Mouse (Mus musculus) erythroblast, adult 5-6 weeks (primary cell): Measurements from ENCODE around the gene Fbxl17. TPM values are rescaled to one million over a fixed set of nuclear protein-coding genes. Genes with fewer than 3 reads are reported as not detected.

ENCODE experiments used
- ATAC-seq: replicated peaks from 2 replicates; pipeline ENCODE4 v1.8.0; 2016; ENCODE audit warnings: moderate number of reproducible peaks, mild to moderate bottlenecking, moderate TSS enrichment, inconsistent platforms; ENCODE audit not compliant: poor library complexity, low FRiP score, severe bottlenecking
- total RNA-seq, 2 experiments: library from RNA; stranded (forward) in 1 of 2; stranded (reverse) in 1 of 2; fragments of 150-400 nt in 1 of 2; fragments of 200-764, 138-1000 nt in 1 of 2; gene quantifications; 2 replicates each; pipeline versions ENCODE4 v1.2.3 to v1.2.4; 2015 to 2017; ENCODE audit warnings: low replicate concordance in 2 of 2

Fbxl17 gene
- 2.7 and 3.3 TPM in 2 replicates for total RNA-seq (2015; ENCODE audit: low replicate concordance)
- total RNA-seq (2017; ENCODE audit: low replicate concordance): 0.85 and 1.4 TPM in 2 replicates

DNA sequence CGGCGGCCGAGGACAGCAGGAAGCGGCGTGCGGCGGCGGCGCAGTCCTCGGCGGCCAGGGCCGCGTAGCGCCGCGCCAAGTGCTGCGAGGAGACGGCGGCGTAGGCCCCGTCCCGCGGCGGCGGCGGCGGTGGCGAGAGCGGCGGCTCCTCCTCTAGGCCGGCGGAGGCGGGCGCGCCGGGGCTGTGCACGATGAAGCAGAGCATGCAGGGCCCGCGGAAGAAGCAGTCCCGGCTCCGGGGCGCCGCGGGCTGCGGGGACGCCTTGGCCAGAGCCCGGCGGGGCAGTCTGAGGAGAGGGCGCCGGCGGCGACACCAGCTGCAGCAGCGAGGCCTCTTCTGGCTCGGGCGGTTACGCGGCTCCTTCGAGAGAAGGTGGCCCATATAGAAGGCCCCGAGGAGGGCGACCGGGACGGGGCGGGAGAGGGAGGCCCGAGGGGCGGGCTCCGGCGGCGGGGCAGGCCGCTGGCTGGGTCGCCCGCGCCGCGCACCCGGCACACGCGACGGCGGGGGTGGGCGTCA is at the start of gene Fbxl17:
Fbxl17 (minus strand) TSS at position 382 of the 520 bp plus-strand sequence.
- peak; percentile 64 for ATAC-seq

DNA sequence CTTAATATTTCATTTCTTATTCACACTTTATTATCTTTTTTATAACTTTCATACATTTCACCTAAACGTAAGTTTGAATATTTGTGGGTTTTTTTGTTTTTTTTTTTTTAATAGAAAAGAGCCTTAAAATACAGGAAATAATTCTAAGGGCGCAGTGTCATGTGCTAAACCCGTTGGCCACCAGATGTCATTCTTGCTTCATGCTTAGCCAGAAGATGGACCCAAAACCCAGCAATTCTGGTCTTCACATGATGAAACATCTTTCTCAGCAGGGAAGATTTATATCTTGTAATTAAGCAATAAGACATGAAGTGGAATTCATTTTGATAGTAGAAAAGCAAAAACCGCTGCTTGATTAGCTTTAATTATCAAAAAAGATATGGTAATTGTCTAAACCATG is 47.6 kb upstream of the Fbxl17 start:
- no peak for ATAC-seq

DNA sequence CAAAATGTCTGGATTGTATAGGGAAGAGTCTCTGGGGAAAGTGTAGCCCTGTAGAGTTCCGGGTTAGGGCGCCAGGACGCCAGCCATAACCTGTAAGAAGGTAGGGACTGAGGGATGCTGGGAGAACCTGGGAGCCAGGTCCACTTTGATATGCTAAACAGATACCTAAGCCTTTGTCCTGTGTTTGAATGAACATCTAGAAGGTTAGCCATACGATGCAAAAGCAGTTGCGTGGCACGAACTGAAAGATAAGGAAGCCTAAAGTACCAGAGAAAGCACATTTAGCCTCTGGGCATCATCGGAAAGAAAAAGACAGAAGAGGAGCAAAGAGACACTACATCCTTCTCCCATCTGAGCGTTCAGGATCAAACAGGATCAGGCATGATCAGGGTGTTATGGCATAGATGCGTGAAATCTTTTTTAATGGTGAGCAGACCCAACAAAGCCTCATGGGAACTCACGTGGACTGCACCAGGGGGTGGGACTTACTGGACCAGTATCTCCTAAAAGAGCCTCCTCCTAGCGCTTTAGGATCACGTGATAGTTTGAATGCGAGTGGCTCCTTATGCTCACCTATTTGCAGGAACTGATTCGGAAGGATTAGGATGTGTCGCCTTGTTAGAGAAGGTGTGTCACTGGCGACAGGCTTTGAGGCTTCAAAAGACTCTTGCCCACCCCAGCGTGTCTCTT is 34.9 kb upstream of the Fbxl17 start:
- no peak for ATAC-seq

DNA sequence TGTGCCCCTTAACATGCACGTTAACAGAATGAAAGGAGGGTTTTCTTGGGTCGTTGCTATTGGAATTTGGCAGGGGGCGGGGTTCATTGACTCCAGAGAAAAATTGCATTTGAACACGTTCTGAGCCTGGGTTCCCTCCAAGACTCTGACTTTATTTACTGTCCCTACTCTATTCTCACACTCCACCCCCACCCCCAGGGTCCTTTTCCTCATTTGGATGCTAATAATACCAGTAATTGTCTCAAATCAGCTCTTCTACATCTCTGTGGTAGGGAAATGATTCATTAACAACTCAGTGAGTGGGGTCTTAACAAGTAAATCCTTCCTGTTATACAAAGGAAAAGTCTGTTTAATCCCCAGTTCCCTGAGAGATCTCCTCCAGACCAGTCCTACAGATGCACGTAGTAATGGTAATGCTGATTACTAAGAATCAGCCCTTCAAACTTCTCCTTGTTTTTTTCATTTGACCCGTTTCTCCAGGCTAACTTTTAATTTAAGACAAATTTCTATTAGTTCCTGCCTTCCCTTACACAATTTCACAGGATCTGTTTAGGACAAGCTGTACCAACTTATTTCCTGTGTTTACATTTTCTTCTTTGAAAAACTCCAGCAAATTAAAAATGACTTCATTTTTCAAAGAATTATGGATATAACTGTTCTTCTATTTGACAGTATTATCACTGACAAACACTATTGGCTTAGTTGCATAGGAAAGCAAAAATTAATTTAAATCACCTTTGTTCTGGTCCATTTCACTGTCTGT is 33.4 kb upstream of the Fbxl17 start:
- ATAC-seq: no peak

DNA sequence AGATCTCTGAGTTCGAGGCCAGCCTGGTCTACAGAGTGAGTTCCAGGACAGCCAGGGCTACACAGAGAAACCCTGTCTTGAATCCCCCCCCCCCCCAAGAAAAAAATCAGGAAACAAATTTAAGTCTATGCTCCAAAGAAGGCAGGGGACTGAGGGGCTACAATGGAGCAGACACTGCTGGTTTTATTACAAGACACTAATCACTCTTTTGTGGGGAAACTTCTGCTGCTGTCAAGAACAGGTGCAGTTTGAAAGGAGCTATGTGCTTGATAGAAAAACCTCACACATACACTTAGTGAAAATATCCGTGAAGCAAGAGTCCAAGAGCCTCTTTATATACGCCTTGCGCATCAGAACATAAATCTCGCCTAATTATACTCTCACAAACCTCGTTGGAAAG is 29.7 kb upstream of the Fbxl17 start:
- ATAC-seq: no peak

DNA sequence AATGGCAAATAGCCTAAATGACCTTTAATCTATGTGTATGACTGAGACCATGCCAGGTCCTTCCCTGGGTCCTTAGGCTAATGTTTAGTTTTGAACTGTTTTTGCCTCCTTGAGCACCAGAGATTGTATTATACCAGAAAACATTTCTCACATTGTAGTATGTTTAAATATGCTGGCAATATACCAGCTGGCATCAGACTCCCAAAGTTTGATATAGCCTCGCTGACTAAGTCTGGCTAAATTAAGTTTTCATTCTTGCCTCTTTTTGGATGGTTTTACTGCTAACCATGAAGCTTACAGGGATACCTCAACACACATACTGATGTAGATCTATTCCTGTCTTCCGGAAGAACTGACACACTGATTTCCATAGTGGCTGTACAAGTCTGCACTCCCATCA is 20.9 kb upstream of the Fbxl17 start:
- ATAC-seq: no peak

DNA sequence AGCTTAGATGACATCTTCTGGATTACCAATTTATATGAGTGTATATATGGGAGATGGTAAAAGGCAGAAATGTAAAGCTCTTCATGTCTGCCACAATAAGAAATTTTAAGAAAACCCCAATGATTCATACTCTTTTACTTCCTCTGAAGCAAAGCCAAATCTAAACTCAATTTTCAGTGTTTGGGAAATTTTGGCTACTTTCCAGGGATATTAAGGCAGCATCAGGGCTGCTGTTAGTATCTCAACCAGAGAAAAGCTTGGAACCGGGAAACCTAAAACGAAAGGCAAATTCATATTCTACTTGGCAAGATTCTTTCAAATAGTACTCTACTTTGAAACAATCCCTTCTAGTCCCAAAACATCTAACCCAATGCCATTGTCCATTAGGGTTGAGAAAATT is 10.6 kb upstream of the Fbxl17 start:
- no peak for ATAC-seq

DNA sequence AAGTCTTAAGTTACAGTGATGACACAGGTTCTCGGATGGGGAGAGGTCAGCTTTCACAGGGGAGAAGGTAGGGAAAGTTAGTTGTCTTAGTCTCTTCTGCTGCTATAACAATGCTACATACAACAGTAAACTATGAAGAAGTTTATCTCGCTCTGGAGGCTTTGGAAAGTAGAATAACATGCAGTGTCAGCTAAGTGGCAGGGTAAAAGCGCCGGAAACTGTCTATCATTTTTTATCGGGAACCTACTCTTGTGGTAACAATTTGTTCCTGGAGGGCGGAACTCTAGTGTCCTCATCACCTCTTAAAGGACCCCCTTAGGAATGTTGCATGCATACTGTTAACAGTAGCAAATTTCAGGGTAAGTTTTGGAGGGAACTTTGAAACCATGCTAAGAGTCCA is 1.3 kb upstream of the Fbxl17 start:
- no peak for ATAC-seq

DNA sequence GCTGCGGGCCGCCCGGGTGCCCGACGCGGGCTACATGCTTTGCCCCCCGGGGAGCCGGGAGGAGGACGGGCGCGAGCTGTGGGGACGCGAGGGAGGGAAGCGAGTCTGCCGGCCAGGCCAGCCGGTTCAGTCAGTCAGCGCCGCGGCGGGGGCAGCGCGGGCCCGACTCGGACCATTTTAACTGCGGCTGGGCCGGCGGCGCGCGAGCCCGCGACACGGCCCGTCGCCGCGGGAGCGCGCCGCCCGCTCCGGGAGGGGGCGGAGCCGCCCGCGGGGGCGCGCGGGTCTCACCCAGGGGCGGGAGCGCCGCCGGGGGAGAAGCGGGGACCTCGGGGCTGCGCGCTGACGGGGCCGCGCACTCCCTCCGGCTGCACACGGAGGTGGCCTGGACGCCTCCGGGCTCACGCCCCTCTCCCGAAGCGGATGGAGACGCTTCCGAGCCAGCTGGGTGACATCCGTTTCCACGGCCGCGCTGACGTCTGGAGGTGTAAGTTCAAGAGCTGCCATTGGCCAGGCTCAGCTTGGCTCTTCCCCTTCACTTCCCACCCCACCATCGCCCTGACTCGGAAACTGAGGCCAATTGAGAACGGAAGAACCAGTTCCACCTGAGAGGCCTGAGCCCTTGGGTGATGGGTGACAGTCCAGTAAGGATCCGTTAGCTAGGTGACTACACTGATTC is 478 bp upstream of the Fbxl17 start:
- ATAC-seq: peak; percentile 73

DNA sequence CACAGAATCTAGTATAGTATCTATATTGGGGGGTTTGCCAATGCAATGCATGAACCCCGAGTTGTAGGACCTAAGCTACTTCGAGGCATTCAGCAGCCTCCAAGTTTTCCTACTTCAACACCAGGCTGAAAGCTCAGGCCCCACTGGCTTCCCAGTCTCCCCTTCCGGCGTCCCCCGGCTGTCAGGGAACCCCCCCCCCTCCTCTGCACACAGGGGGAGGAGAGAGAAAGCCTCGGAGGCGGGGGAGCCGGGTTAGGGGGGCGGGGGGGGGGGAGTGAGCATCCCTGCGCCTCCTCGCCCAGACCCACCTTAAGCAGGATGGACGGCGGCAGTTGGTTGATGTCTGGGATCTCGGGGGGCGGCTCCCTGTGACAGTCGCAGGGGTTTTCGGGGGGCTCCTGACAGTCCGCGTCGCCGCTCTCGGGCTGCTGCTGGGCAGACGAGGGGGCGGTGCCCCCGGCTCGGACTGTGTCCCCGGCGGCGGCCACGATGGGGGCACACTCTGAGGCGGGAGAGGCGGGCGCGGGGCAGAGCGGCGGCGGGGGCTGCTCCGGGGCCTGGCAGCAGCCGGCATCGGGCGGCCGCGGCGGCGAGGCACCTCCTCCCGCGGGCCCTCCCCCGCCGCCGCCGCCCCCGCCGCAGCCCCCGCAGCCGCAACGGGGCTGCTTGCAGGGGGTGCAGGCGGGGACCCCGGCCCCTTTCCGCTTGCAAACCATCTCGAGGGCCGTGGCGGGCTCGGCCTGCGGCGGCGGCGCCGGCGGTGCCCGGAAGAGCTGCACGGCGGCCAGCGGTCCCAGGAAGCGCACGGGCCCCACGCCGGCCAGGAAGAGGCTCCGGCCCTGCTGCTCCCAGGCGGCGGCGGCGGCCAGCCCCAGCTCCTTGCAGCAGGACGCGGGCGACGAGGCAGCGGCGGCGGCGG is 841 bp downstream of the Fbxl17 start:
- no peak for ATAC-seq

DNA sequence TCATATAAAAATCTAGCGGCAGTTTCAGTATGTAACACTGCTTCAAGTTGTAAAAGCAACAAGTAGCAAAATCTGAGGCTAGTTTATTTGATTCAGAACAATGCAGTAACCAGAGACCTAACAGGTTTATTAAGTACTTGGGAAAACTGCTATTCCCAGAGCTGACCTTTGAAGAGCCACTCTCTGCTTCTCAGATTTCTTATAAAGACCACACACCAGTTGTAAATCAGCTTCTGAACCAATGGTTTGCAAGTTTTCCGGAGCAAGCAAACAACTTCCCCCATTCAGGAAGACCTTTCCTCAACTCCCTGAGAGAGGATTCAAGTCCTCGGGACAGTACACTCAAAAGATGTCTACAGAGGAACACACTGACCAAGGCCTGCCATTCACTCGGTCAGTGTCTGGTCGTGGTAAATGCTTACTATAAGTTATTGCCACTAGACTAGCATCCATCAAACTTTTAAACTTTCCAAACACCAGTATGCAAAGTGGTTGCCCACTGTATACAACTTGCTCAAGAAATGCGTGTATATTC is 1.6 kb downstream of the Fbxl17 start:
- no peak for ATAC-seq

DNA sequence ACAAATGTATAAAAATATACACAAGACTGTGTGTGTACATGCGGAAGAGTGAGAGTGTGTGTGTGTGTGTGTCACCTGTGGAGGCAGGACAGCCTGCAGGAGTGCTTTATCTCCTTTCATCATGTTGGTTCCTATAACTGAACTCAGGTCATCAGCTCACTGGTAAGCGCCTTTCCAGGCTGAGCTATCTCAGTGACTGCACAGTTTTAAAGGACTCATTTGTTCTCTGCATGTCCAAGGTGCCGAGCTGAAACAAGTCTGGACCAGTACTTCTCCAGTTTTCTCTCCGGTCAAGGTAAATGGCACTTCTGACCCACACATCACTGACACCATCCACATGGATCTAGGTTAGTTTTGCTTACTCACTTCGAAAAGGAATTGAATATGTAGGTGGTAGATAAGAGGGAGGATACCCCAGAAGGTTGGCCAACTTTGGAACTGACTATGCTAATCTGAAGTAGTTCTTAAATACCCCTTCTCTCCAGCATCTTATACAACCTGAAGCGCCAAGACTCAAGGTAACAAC is 2.5 kb downstream of the Fbxl17 start:
- peak; percentile 25; the same call in 1 of the 2 replicates for ATAC-seq

DNA sequence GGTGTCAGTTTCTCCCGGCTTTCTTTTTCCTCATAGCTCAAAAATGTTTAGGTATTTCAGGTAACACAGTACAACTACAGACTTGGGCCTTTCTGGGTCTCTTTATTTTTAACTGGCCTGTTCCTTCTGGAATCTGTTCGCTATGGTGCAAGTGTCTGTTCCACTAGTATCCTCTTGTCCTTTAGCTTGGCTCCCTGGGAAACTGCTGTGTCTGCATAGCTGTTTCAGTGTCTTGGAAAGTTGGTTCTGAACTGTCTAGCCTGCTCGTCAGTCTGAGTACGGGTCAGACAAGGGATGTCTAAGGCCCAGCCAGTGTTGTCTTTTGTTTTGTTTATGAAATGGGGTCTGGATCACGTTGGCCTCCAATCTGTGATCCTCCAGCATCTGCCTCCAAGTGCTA is 3.7 kb downstream of the Fbxl17 start:
- no peak for ATAC-seq

DNA sequence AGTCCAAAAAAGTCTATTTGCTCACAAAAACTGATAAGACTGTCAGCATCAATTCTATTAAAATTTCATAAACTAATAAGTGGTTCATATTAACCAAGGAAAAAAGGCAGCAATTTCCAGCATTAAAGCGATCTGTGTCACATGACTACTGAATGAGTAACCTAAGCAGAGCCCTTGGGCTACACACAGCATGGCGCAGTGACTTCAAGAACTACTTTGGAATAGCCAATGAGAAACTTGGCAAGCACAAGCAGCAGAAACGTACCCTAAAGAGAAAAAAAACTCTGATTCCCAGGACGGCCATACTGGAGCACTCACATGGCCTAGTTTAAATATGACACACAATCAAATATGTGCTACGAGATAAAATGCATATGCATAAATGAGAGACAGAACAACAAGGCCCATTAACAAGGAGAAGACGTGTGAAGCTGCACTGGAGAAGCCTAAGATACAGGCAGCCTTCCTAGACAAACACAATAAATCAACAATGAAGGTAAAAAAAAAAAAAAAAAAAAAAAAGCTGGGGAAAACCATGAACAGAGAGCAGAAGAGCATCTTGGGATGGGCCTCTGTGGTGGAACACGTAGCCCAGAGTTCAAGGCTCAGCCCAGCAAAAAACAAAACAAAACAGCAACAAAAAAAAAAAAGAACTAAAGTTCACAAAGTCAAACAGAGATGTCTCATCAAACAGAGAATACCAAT is 5.8 kb downstream of the Fbxl17 start:
- no peak for ATAC-seq

DNA sequence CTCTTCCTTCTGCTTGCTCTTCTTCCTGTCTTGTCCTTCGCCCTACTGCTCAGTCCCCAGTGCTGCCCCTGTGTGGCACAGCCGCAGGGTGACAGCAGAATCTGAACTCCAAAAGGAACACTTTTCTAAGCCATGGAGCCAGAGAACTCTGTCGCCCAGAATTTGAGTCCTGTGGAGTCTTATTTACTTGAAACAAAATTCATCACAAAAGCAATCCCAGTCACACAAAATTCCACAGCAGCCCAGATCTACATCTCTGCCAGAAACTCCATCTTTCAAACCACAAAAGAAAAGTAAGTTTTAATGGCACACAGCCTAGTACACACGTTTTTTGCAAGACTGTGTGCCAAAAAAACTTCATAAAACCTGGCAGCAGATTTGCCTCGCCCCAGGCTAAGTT is 6.5 kb downstream of the Fbxl17 start:
- 0 out of 2 replicates have a peak, but pooled peaks have one; percentile 32 for ATAC-seq

DNA sequence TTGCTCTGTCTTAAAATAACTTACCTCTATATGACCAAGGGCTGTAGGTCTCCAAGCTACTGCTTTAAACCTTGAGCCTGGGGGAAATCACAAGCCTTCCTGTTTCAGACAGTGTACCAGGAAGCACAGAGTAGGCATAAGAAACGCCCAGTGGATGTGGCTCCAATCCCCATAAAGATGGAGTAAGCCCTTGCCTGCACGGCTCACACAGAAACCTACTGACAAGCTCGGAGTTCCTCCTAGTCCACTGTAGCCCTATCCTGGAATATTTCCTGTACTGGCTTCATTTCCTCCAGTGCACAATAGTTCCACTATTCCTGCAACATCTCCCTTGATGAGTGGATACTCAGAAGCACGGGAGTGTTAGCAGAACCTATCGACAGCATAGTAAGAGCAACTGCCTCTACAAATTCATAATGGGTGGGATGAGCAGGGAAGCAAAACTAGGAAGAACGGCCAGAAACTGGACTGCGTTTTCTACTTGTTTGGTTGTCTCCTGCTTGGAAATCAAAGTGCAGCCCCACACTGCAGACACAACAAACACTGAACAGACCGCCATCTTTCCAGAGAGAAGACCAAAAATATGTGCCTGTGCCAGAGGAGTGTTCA is 7.0 kb downstream of the Fbxl17 start:
- ATAC-seq: no peak

DNA sequence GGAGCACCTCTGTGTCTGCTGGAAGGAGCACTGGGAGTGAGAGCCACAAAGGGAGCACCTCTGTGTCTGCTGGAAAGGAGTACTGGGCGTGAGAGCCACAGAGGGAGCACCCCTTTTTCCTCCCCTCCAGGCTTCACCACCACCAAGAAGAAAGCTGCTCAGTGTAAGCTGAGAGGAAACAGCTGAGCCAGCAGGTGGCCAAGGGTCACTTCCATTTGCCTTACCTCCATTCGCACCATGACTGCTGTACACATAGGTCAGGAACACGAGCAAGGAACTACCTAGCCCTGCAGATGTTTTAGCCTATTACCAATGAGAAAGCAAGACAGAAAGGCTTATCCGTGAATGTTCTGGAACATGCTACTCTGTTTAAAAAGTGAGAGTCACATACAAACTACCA is 10.3 kb downstream of the Fbxl17 start:
- no peak for ATAC-seq

DNA sequence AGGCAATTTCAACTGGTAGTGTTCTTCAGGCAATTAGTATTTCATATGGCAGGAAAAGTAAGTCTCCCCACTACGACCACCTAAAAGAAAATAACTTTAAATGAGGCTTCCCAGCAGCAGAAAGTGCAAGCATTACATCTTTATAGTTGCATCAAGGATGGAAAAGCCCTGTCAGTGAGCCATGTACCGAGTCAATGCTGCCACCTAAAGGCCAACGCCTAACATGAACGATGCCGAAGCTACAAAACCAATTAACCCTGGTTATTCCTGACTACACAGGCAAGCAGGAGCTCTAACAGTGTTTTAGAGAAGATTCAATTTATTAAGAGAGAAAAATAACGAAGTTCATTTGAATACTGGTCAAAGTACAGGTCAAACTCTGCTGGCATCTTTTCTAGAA is 32.0 kb downstream of the Fbxl17 start:
- ATAC-seq: peak; percentile 82
